Mouse (Mus musculus) intestine, postnatal 0 days (tissue): ENCODE data around the gene Slc9a5. TPM values are rescaled to one million over a fixed set of nuclear protein-coding genes. Genes with fewer than 3 reads are reported as not detected.

Experiments used
- ATAC-seq: fragments of 200-750 bp; cut with Nextera tagmentation; 2 replicates; pipeline ENCODE4 v1.8.0; 2017; ENCODE audit warnings: mild to moderate bottlenecking, moderate TSS enrichment, moderate library complexity
- H3K27ac ChIP-seq: fragments of 300-500 bp; sonication (generic); 2 replicates; pipeline ENCODE4 v1.5.1; 2014; ENCODE audit warnings: mild to moderate bottlenecking, low read depth, low read length, moderate library complexity
- H3K27me3 ChIP-seq: fragments of 300-500 bp; sonication (generic); replicated peaks from 2 replicates; pipeline ENCODE4 v1.6.1; 2014; ENCODE audit warnings: low read length, mixed read lengths; ENCODE audit not compliant: control insufficient read depth, insufficient read depth
- H3K36me3 ChIP-seq: fragments of 300-500 bp; sonication (generic); 2 replicates; pipeline ENCODE4 v1.6.1; 2014; ENCODE audit warnings: mild to moderate bottlenecking, moderate library complexity; ENCODE audit not compliant: control insufficient read depth, insufficient read depth
- H3K4me1 ChIP-seq: fragments of 300-500 bp; sonication (generic); replicated peaks from 2 replicates; pipeline ENCODE4 v1.6.1; 2014; ENCODE audit warnings: antibody characterized with exemption, low read length, mixed read lengths; ENCODE audit not compliant: control insufficient read depth, insufficient read depth
- H3K4me2 ChIP-seq: fragments of 300-500 bp; sonication (generic); replicated peaks from 2 replicates; pipeline ENCODE4 v1.6.1; 2014; ENCODE audit warnings: low read depth, mild to moderate bottlenecking, moderate library complexity
- H3K4me3 ChIP-seq: fragments of 300-500 bp; sonication (generic); 2 replicates; pipeline ENCODE4 v1.5.1; 2014; ENCODE audit warnings: low read depth, low read length
- H3K9ac ChIP-seq: fragments of 300-500 bp; sonication (generic); 2 replicates; pipeline ENCODE4 v1.6.1; 2014; ENCODE audit warnings: mild to moderate bottlenecking, low read depth, low read length
- H3K9me3 ChIP-seq: fragments of 300-500 bp; sonication (generic); 2 replicates; pipeline ENCODE4 v1.6.1; 2016; ENCODE audit warnings: mixed run types; ENCODE audit not compliant: control insufficient read depth
- CTCF ChIP-seq: sonication (generic); IDR thresholded peaks from 2 replicates; pipeline ENCODE4 v1.5.1; 2016; ENCODE audit warnings: low read depth, mild to moderate bottlenecking, control low read depth, antibody characterized with exemption, moderate library complexity
- WGBS: fragments of 180-500 bp; shearing (Covaris S2); extraction: QIAGEN DNeasy Blood & Tissue Kit; methylation state at CpG from one replicate; pipeline ENCODE4 v1.1.7; 2014; 5-methylcytosine and 5-hydroxymethylcytosine counted together
- polyA plus RNA-seq: library from polyadenylated mRNA; unstranded; fragments of >200 nt; fragmentation: Nextera tagmentation; extraction: Ambion mirVana; gene quantifications from 2 replicates; pipeline ENCODE4 v1.2.1, GENCODE M21; 2015

Slc9a5 gene
- polyA plus RNA-seq, 1 experiment from 2014 or later = 0.40 TPM

GRCm38 (mm10) chr8:105311718-105312117, 36.9 kb upstream of the Slc9a5 start:
- 70% methylated on average over 1 of the region's 1 CpGs for whole genome bisulfite sequencing
- H3K36me3 ChIP-seq = peaks cover 86% of the 10 kb centered on the region
- no peaks in the 10 kb centered on the region for H3K27me3 ChIP-seq
- H3K4me1 ChIP-seq = no peaks in the 10 kb centered on the region
- no peak for ATAC-seq
- no peak overlapping the region for H3K27ac ChIP-seq
- no peaks in the 10 kb centered on the region for H3K9me3 ChIP-seq
- no peak overlapping the region for H3K4me3 ChIP-seq
- no peak overlapping the region for H3K9ac ChIP-seq
- no peak overlapping the region for H3K4me2 ChIP-seq
- 0 out of 2 replicates have a peak, but pooled peaks have one; percentile 27 for TF ChIP-seq CTCF

GRCm38 (mm10) chr8:105312891-105313481, 35.7 kb upstream of the Slc9a5 start:
- no peak overlapping the region for H3K27ac ChIP-seq
- peaks cover 80% of the 10 kb centered on the region for H3K36me3 ChIP-seq
- no peaks in the 10 kb centered on the region for H3K9me3 ChIP-seq
- WGBS = 87% methylated on average over 8 of the region's 8 CpGs
- no peak for TF ChIP-seq CTCF
- no peak for ATAC-seq
- no peaks in the 10 kb centered on the region for H3K4me1 ChIP-seq
- no peak overlapping the region for H3K9ac ChIP-seq
- no peak overlapping the region for H3K4me2 ChIP-seq
- H3K4me3 ChIP-seq = no peak overlapping the region
- H3K27me3 ChIP-seq = no peaks in the 10 kb centered on the region

- Histone ChIP-seq H3K27ac (no peak overlapping the region), H3K4me3 (no peak overlapping the region), H3K27me3 (no peaks in the 10 kb centered on the region), H3K36me3 (peaks cover 79% of the 10 kb centered on the region), H3K9me3 (no peaks in the 10 kb centered on the region), H3K9ac (no peak overlapping the region), H3K4me2 (no peak overlapping the region), H3K4me1 (no peaks in the 10 kb centered on the region)
- ATAC-seq = no peak
- TF ChIP-seq CTCF = no peak
- 78% methylated on average over 9 of the region's 9 CpGs for WGBS
These were observed 34.8 kb upstream of the Slc9a5 start for GRCm38 (mm10) chr8:105313622-105314402.

- Histone ChIP-seq H3K4me3 (no peak overlapping the region), H3K4me1 (no peaks in the 10 kb centered on the region), H3K9ac (no peak overlapping the region), H3K27me3 (no peaks in the 10 kb centered on the region), H3K36me3 (peaks cover 68% of the 10 kb centered on the region), H3K27ac (no peak overlapping the region; the same call in 1 of the 2 replicates), H3K4me2 (no peak overlapping the region), H3K9me3 (no peaks in the 10 kb centered on the region)
- no peak for ATAC-seq
- TF ChIP-seq CTCF = no peak
- WGBS = 90% methylated on average over 18 of the region's 18 CpGs
These were observed 33.4 kb upstream of the Slc9a5 start for GRCm38 (mm10) chr8:105315073-105315769.

GRCm38 (mm10) chr8:105317941-105318340, 30.7 kb upstream of the Slc9a5 start:
- Histone ChIP-seq H3K4me1 (no peaks in the 10 kb centered on the region), H3K27ac (no peak overlapping the region), H3K9me3 (no peaks in the 10 kb centered on the region), H3K4me3 (no peak overlapping the region), H3K9ac (no peak overlapping the region), H3K36me3 (peaks cover 59% of the 10 kb centered on the region), H3K4me2 (no peak overlapping the region), H3K27me3 (no peaks in the 10 kb centered on the region)
- no peak for TF ChIP-seq CTCF
- no peak for ATAC-seq
- 92% methylated on average over 4 of the region's 4 CpGs for WGBS

GRCm38 (mm10) chr8:105318662-105319190, 29.9 kb upstream of the Slc9a5 start:
- WGBS = 83% methylated on average over 11 of the region's 11 CpGs
- Histone ChIP-seq H3K4me1 (no peaks in the 10 kb centered on the region), H3K36me3 (peaks cover 53% of the 10 kb centered on the region), H3K9ac (no peak overlapping the region), H3K9me3 (no peaks in the 10 kb centered on the region), H3K27me3 (no peaks in the 10 kb centered on the region), H3K4me2 (no peak overlapping the region), H3K4me3 (no peak overlapping the region), H3K27ac (no peak overlapping the region)
- no peak for TF ChIP-seq CTCF
- no peak for ATAC-seq
